Mouse (Mus musculus): ENCODE results near the gene Gm42417. TPM values are rescaled to one million over a fixed set of nuclear protein-coding genes. Genes with fewer than 3 reads are reported as not detected.

Gene Gm42417
- total RNA-seq, 2 experiments from 2014 or later, result 1,257 to 1,260 TPM

DNA sequence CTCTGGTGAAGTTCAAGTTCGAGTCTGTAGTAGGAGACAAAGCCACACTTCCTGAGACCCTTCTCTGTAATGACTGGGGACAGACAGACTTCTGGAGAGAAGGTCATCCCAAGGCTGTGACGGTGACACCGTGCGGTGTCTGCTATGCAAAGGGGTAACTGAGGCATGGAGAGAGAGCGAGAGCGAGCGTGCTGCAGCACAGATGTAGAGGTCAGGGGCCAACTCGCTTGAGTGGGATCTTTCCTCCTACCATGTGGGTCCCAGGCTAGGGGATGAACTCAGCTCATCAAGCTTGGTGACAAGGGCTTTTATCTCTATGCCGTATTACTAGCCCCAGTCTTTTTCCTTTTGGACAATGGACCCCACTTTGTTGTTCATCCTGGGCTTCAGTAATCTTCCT lies 52.1 kb downstream of the Gm42417 start:
- no peak for DNase-seq
- intact Hi-C loops (cut with DNase I), result no loop called here

DNA sequence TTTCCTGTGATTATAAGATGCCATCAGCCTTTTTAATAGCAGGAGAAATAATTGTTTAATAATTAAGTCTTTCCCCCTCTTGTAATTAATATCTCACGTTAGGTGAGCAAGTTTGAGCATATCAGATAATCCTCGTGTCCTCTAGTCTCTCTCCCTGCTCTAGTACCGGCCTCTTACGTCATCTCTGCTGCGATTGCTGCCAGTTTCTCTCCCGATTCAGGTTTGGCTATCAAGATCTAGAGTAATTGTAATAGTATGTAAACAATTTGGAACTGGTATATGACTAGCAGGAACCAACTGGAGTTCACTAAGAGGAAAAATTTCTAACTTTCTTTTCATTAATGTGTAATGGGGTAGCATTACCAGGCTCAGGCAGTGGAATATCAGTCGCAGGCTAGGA lies 54.1 kb downstream of the Gm42417 start:
- DNase-seq, result no peak

DNA sequence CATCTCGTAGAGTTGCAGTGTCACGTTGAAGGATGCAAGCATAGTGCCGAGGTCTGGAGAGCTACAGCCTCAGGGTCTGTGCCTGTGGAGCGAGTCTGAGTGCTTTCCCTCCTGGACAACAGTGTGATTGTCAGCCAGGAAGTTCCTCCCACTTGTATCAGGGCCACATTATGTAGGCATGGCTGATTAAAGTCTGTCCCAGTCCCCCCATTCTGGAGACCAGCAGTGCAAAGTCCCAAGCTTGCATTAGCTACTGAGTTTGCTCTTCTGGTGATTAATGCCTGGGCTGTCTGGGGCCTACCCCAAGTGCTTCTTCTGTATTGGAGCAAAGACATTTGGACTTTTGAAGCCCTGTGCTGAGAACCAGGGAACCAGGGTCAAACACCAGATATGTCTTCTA lies 55.4 kb downstream of the Gm42417 start:
- DNase-seq, result no peak
- intact Hi-C loops (cut with DNase I), result no loop called here

More for the DNA sequence above, 54.1 kb downstream of the Gm42417 start:
- intact Hi-C loops (cut with DNase I), result no loop called here

Small RNA genes within 50 kb of the gene (microRNA-seq; reads per million reads assigned to microRNA genes)
- 0 reads per million in 2 experiments for gene Gm47280

Other genes starting within 250 kb of the Gm42417 start
- gene Arid5a, start 231.7 kb downstream of the Gm42417 start, total RNA-seq (2021), result 10 to 100 TPM; 10.7 to 11.8 TPM
- gene Kansl3, start 170.2 kb downstream of the Gm42417 start, total RNA-seq (2021), result 10 to 100 TPM; 36.1 to 39.1 TPM
- gene Fer1l5, start 167.1 kb downstream of the Gm42417 start, total RNA-seq (2021), result not detected
- 10 to 100 TPM; 16.5 to 19.0 TPM for gene Lman2l, start 94.2 kb downstream of the Gm42417 start, total RNA-seq (2021)
- 1 to 10 TPM; 7.0 to 7.1 TPM for gene Cnnm4, start 67.8 kb downstream of the Gm42417 start, total RNA-seq (2021)
- gene Cnnm3, start 27.6 kb downstream of the Gm42417 start, total RNA-seq (2021), result 10 to 100 TPM; 10.8 to 12.2 TPM
- gene Ankrd23, start 2.5 kb downstream of the Gm42417 start, total RNA-seq (2021), result 1,000 to 10,000 TPM; 2,677 to 2,859 TPM
- 1 to 10 TPM; 7.8 to 8.5 TPM for gene Ankrd39, start 8.0 kb upstream of the Gm42417 start, total RNA-seq (2021)
- gene Sema4c, start 18.9 kb upstream of the Gm42417 start, total RNA-seq (2021), result 1 to 10 TPM; 6.3 to 7.4 TPM
- 1 to 10 TPM in 1 of 2 experiments, not detected in 1; 1.2 TPM for gene Fam178b, start 143.8 kb upstream of the Gm42417 start, total RNA-seq (2021)
- 1,000 to 10,000 TPM; 1,244 to 1,300 TPM for gene Cox5b, start 152.0 kb upstream of the Gm42417 start, total RNA-seq (2021)
- under 1 TPM in 1 of 2 experiments, not detected in 1; 0.49 TPM for gene 4933424G06Rik, start 170.7 kb upstream of the Gm42417 start, total RNA-seq (2021)
- 100 to 1,000 TPM; 117 to 148 TPM for gene Actr1b, start 175.0 kb upstream of the Gm42417 start, total RNA-seq (2021)
- gene Zap70, start 222.4 kb upstream of the Gm42417 start, total RNA-seq (2021), result under 1 TPM in 1 of 2 experiments, not detected in 1; 0.89 TPM